Mouse (Mus musculus) testis, adult 2 months (tissue): ENCODE measurements around the gene Sars.

ENCODE experiments used
- CTCF ChIP-seq: fragments of 200-500 bp; IDR thresholded peaks from 2 replicates; pipeline ENCODE4 v1.5.1; 2012; ENCODE audit warnings: low read depth, mild to moderate bottlenecking, inconsistent platforms, low read length, moderate library complexity; ENCODE audit not compliant: control insufficient read depth, insufficient read depth, insufficient replicate concordance
- POLR2A ChIP-seq: fragments of 200-500 bp; IDR thresholded peaks from 2 replicates; pipeline ENCODE4 v1.6.1; 2012; ENCODE audit warnings: low read depth, mild to moderate bottlenecking, inconsistent platforms, low read length, moderate library complexity; ENCODE audit not compliant: control insufficient read depth

DNA sequence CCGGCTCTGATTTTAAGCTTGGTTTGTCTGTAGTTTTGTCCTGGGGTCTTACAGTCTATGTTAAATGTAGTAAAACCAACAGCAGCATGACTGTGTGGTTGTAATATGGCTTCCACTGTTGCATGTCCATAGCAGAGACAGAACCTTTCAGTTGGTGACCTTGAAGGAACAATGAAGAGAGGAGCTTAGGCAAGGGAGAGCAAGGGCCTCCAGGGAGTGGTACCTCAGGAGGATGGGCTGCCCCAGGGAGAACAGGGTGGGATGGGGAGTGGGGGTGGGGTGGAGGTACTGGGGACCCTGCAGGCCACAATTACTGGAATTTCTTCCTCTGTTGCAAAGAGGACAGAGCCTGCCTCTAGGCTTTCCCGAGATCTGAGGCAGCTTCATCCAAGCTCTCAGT is 7.0 kb upstream of the Sars start:
- no peak for TF ChIP-seq CTCF
- no peak for TF ChIP-seq POLR2A
